Mouse (Mus musculus) Patski (cell line): ENCODE data around the gene Nyap1. TPM values are rescaled to one million over a fixed set of nuclear protein-coding genes. Genes with fewer than 3 reads are reported as not detected.

Experiments used
- ATAC-seq: fragments of 100-300 bp; one replicate; pipeline ENCODE4 v1.8.0; 2021
- CTCF ChIA-PET: fragments of 350-600 bp; sonication (Branson Sonifier 250); formaldehyde crosslinking; loops from one replicate; lab custom pipeline; 2022; ENCODE audit warnings: inconsistent platforms; lab: Charles Lee
- POLR2A ChIA-PET: fragments of 350-600 bp; sonication (Branson Sonifier 250); formaldehyde crosslinking; loops from one replicate; lab custom pipeline; 2022; ENCODE audit warnings: antibody characterized with exemption, inconsistent platforms; lab: Charles Lee
- DNase-seq: peaks from one replicate; pipeline ENCODE4 v3.0.0-alpha.2; 2011; ENCODE audit warnings: low read depth, low spot score
- H3K27me3 ChIP-seq: fragments of 371-371 bp; one replicate; pipeline ENCODE4 v1.5.1; 2021
- CTCF ChIP-seq: fragments of 100-300 bp; IDR thresholded peaks from one replicate; pipeline ENCODE4 v1.5.1; 2021
- in situ Hi-C: fragments of 300-500 bp; cut with MboI; formaldehyde crosslinking; loops from 3 replicates; pipeline ENCODE4 v1.11.1; 2018; ENCODE audit warnings: low pct_unique_long_range_greater_than_20kb, mixed read lengths
- polyA plus RNA-seq: library from polyadenylated mRNA; unstranded; gene quantifications from one replicate; pipeline ENCODE4 v1.2.3, GENCODE M21; 2021

Gene Nyap1
- polyA plus RNA-seq, 1 experiment from 2014 or later = 13.4 TPM

DNA sequence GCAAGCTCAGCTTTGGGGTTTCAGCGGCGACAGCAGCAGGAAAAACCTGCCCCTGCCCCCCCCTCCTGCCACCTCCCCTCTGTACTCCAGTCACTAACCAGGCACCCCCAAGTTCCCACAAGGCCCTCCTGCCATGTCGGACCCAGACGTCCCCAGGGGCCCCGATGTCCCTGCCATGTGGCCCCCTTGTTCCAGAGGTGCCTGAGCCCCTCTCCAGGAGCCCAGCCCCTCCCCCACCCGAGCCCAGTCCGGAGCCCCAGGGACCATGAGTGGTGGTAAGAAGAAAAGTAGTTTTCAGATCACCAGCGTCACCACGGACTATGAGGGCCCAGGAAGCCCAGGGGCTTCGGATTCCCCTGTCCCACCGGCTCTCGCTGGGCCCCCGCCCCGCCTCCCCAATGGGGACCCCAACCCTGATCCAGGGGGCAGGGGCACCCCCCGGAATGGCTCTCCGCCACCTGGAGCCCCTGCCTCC lies 5.5 kb upstream of the Nyap1 start:
- DNase-seq (no peak), ATAC-seq (no peak)
- H3K27me3 ChIP-seq = no peaks in the 10 kb centered on the region
- in situ Hi-C loops = no loop called here
- POLR2A ChIA-PET = interaction anchor here (0.7 to 2.4 kb wide), 4 partner anchors 8 to 215 kb away, joined by 3 to 18 read pairs (median 5); no protein-coding TSS in a partner anchor
- TF ChIP-seq CTCF = no peak
- CTCF ChIA-PET = interaction anchor here (1.2 to 2.9 kb wide), 3 partner anchors 11 to 23 kb away, joined by 3 to 13 read pairs (median 9); no protein-coding TSS in a partner anchor

DNA sequence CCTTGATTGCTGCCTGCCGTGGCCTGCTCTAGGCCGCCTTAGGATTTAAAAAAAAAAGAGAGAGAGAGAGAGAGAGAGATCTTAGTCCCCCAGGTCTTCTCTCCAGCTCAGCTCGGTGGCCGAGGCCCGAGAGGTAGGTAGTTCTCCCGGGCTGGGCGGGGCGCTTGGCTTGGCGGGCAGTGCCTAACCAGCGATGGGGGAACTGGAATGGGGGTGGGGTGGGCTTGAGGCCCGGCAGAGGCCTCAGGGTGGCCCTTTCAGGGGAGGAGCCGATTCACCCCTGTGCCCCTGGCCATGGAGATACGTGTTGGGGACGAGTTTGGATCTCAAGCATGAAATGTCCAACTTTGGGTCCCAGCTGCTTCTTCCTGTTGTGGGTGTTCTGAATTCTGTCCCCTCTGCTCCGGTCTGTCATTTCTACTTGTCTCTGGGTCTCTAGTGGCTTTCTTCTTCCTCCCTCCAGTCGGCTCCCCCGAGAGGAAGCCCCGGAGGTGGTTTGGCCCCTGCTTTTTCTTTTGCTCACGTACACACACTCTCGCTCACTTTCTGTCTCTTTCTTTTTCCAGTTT lies 5.0 kb upstream of the Nyap1 start:
- in situ Hi-C loops = no loop called here
- ATAC-seq (peak; percentile 55), DNase-seq (no peak)
- POLR2A ChIA-PET = interaction anchor here (1.4 to 2.4 kb wide), 3 partner anchors 13 to 214 kb away, joined by 3 to 18 read pairs (median 6); no protein-coding TSS in a partner anchor
- no peaks in the 10 kb centered on the region for H3K27me3 ChIP-seq
- TF ChIP-seq CTCF = no peak
- CTCF ChIA-PET = interaction anchor here (1.2 to 1.7 kb wide), 3 partner anchors 13 to 77 kb away, joined by 3 to 9 read pairs (median 4); no protein-coding TSS in a partner anchor

DNA sequence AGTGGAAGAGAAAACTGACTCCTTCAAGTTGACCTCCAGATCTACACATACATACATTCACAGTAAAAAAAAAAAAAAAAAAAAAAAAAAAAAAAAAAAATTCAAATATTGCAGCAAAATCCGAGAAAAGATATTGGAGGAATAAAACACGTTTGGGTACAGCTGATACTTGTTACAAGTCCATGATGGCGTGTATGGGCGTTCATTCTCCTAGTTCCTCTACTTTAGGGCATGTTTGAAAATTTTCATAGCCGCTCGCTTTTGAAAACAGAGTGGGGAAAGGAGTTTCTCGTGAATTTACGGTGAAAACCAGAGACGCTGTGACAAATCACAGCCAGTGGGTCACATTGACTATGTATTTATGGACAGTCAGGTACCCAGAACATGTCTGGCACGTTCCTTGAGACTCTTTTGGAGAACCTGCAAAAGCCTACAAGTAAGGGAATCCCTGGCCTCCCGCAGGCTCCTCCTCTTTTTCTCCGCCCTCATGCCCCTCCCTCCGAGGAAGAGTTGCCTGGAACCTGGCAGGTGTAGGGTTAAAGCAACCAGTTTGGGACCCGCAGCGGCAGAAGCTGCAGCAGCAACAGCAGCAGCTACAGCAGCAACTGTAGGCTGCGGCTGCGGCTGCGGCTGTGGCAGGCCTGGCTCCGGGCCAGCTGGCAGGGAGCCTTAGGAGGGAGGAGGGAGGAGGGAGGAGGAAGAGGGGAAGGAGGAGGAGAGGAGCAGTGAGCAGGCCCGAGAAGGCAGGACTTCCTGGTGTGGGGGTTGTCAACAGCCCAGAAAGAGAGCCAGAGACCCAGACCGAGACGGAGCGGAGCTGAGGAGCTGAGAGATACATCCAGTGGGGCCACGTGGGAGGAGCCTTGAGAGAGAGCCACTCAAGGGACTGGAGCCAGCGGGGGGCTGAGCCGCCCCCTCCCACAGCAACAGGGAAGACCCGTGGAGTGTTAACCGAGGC lies 4.1 kb upstream of the Nyap1 start, which contains the start of gene Tsc22d4:
Gene Tsc22d4 (plus strand): TSS at position 517 of the 958 bp plus-strand sequence.
- ATAC-seq (peak; percentile 77), DNase-seq (peak; percentile 81)
- no peak for TF ChIP-seq CTCF
- in situ Hi-C loops = no loop called here
- ChIA-PET CTCF (interaction anchor here (0.8 to 1.7 kb wide), 4 partner anchors 14 to 87 kb away, joined by 3 to 9 read pairs (median 4); no protein-coding TSS in a partner anchor), POLR2A (interaction anchor here (0.7 to 1.4 kb wide), 3 partner anchors 61 to 118 kb away, joined by 3 to 6 read pairs (median 3); partner anchors contain the start of gene Agfg2)
- H3K27me3 ChIP-seq = no peaks in the 10 kb centered on the region

DNA sequence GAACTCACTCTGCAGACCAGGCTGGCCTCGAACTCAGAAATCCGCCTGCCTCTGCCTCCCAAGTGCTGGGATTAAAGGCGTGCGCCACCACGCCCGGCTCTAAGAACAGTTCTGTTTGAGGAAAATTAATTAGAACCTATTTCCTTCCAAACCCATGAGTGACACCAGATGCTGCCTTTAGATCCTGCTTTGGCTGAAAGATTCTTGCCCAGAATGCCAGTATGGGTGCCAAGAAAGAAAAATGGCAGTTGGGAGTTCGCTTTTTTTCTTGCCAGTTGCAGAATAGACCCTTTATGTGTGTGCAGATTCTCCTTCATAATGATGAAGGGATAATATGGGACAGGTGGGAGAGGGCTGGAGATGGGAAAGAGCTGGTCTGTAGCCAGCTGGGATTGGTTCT lies 2.8 kb upstream of the Nyap1 start:
- no peak for TF ChIP-seq CTCF
- no peak for ATAC-seq
- ChIA-PET POLR2A (no interaction called here), CTCF (no interaction called here)
- no peaks in the 10 kb centered on the region for H3K27me3 ChIP-seq
- in situ Hi-C loops = no loop called here
- DNase-seq = no peak

DNA sequence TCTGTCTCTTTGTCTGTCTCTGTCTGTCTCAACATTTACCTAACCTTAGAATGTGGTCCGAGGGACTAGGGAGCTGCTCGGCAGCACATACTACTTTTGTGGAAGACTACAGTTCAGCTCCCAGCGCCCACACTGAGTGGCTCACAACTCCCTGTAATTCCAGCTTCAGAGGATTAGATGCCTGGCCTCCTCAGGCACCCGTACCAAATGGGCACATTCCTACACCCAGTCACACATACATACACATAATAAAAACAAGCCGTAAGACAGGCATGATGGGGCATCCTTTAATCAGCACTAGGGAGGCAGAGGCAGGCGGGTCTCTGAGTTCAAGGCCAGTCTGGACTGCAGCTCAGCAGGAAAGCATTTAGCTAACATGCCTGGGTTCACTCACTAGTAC lies 1.4 kb upstream of the Nyap1 start:
- ATAC-seq (no peak), DNase-seq (no peak)
- no peak for TF ChIP-seq CTCF
- ChIA-PET POLR2A (no interaction called here), CTCF (interaction anchor here (0.7 to 1.5 kb wide), 3 partner anchors 14 to 87 kb away, joined by 3 read pairs; no protein-coding TSS in a partner anchor)
- in situ Hi-C loops = no loop called here
- no peaks in the 10 kb centered on the region for H3K27me3 ChIP-seq

DNA sequence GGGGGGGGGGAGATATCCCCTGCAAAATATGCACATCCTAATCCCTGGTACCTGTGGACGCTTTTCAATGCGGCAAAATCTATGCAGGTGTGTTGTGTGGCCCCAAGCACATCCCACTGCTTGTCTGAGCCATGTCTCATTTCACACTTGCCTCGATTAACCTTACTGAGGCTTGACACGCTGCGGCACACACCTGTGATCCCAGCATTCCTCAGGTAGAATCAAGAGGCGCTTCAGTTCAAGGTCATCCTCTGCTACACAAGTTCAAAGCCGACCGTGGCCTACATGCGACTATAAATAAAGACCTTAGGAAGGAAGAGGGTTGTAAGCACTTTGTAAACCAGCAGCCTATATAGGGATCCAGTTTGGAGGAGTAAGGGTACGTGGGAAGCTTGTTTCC lies 641 bp upstream of the Nyap1 start:
- ATAC-seq (no peak), DNase-seq (no peak)
- H3K27me3 ChIP-seq = no peaks in the 10 kb centered on the region
- CTCF ChIA-PET = interaction anchor here (1.2 to 1.5 kb wide), 2 partner anchors 15 to 87 kb away, joined by 3 read pairs; no protein-coding TSS in a partner anchor
- POLR2A ChIA-PET = interaction anchor here (0.9 kb wide), 1 partner anchor 10 kb away, joined by 3 read pairs; no protein-coding TSS in a partner anchor
- in situ Hi-C loops = no loop called here
- TF ChIP-seq CTCF = no peak

DNA sequence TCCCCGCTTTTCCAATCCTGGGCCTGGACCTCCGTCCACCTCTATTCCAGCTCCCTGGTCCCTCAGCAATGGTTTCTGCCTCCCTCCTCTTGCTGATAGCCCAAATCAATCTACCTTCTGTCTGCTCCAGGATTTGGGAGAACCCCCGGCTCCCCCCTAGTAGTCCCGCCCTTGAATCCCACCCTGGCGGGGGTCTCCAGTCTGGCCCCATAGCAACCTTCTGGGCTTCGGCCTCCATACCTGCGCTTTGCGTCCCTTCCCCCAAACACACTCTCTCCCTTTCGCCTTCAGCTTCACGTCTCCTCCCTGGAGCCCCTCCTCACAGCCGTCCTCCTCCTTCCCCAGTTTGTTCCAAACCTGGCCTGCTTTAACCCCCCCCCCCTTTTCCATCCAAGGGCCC lies 901 bp downstream of the Nyap1 start:
- CTCF ChIA-PET = no interaction called here
- in situ Hi-C loops = no loop called here
- DNase-seq (no peak), ATAC-seq (no peak)
- POLR2A ChIA-PET = interaction anchor here (0.6 to 1.2 kb wide), 2 partner anchors 10 to 228 kb away, joined by 3 to 5 read pairs; no protein-coding TSS in a partner anchor
- H3K27me3 ChIP-seq = no peaks in the 10 kb centered on the region
- no peak for TF ChIP-seq CTCF

DNA sequence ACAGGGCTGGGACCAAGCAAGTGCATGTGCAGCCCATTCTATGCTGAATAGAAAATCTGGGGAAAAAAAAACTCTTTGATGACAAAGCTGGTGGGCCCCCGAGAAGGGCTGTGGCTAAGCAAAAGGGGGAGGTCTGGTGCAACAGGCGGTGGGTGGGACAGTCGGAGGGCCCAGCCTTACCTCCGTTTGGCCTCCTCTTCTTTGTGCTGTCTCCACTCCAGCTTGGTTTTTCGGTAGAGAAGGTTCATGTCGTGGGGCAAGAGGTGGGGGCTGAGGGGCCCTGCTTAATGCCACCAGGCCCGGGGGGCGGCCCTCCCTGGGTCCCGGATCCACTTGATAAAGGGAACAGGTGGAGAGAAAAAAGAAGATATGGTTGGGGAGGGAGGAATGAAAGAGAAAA lies 1.9 kb downstream of the Nyap1 start:
- ATAC-seq (no peak), DNase-seq (no peak)
- in situ Hi-C loops = no loop called here
- ChIA-PET CTCF (interaction anchor here (0.6 to 1.2 kb wide), 5 partner anchors 20 to 82 kb away, joined by 3 to 9 read pairs (median 3); no protein-coding TSS in a partner anchor), POLR2A (interaction anchor here (0.8 to 0.9 kb wide), 2 partner anchors 8 to 52 kb away, joined by 3 to 4 read pairs; no protein-coding TSS in a partner anchor)
- no peak for TF ChIP-seq CTCF
- H3K27me3 ChIP-seq = no peaks in the 10 kb centered on the region

DNA sequence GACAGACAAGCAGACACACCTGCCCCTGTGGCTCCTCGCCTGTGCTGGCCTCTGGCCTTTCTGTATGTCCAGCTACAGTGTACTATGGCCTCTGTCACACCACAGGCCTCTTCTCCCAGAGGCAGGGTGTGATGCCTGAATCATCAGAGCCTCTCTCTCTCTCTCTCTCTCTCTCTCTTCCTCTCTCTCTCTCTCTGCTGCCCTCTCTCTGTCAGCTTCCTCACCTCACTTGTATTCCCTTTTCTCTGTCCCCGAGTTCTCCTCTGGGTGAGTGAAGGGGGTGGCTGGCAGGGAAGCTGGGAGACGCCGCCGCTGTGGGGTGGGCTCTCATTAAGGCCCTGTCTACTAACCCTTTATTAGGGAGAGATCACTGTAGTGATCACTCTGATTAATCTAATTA lies 2.9 kb downstream of the Nyap1 start:
- ATAC-seq (peak; percentile 18), DNase-seq (no peak)
- no peak for TF ChIP-seq CTCF
- CTCF ChIA-PET = interaction anchor here (0.6 to 1.2 kb wide), 5 partner anchors 10 to 81 kb away, joined by 3 to 9 read pairs (median 3); no protein-coding TSS in a partner anchor
- in situ Hi-C loops = no loop called here
- POLR2A ChIA-PET = interaction anchor here (0.8 to 0.9 kb wide), 3 partner anchors 9 to 51 kb away, joined by 3 to 7 read pairs (median 4); no protein-coding TSS in a partner anchor
- no peaks in the 10 kb centered on the region for H3K27me3 ChIP-seq
